Mouse (Mus musculus): ENCODE measurements around the gene Shc3. TPM values are rescaled to one million over a fixed set of nuclear protein-coding genes. Genes with fewer than 3 reads are reported as not detected.

Shc3 gene
- polyA plus RNA-seq, 1 experiment from 2014 or later = 5.1 TPM

DNA sequence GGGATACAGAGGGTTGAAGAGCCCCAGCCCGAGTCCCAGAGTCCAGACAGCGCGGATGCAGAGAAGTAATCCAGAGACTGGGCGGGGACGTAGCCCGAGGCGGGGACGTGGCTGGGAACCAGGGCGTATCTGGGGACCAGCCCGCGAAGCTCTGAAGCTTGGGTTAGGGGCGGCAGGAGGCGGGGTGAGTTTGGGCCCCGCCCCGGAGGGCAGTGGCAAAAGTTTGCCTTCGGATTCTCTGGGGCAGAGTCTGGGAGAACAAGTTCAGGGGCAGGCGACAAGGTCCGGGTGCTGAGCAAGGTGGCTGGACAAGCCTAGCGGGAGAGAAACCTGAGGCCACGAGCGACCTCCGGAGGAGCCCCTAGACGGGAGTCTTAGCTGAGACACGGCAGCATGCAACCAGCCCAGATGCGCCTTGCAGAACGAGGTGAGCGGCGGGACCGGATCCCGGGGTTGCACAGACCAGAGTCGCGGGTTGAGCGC is 160.7 kb downstream of the Shc3 start, which contains the start of gene S1pr3:
S1pr3 (plus strand) TSS at position 121 of the 483 bp plus-strand sequence.
- H3K9me3 ChIP-seq (replicated peaks) = no peaks in the 10 kb centered on the region
- under 1% methylated on average over 33 of the region's 33 CpGs for WGBS
- peaks cover 23% of the 10 kb centered on the region for H3K4me1 ChIP-seq
- ATAC-seq (ENCODE audit: low FRiP score) = peak; percentile 77
- peak within 1 kb of the TSS; percentile 57 for H3K9ac ChIP-seq
- 0 out of 2 replicates have a peak within 1 kb of the TSS, but pooled peaks have one; percentile 44 for H3K27ac ChIP-seq
- peak within 1 kb of the TSS; percentile 63 for H3K4me2 ChIP-seq (replicated peaks)
- H3K36me3 ChIP-seq = no peaks in the 10 kb centered on the region
- peaks cover 27% of the 10 kb centered on the region for H3K27me3 ChIP-seq
- H3K4me3 ChIP-seq = peak within 1 kb of the TSS; percentile 44

DNA sequence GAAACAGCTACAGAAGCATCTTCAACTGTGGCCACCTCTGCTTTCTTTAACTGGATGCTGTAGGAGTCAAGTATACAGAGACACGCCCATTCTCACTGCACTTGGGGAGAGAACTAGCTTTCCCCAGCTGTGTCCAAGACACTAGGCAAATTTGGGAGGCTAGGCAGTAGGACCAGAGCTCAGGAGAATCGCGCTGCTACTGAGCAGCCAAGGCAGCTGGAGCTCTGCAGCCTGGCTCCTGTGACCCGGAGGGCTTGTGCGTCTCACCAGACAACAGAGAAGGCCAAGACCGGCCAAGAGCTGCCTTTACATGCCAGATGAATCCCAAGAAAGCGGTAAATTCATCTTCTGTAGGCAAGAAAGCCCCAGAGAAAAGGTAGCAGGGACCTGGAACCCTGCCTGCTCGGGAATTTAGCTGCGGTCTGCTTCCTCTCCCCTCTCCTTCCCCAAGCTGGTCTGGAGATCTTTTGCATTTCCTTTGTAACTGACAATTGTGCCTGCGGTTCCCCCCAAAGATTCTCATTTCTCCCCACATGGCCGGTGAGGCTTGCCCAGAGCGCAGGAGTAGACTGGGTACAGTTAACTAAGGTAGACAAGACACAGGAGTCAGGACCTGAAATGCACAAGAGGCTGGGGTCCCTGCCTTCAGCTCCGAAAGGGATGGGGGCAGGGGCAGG is 161.5 kb downstream of the Shc3 start:
- H3K9me3 ChIP-seq (replicated peaks) = no peaks in the 10 kb centered on the region
- ATAC-seq (ENCODE audit: low FRiP score) = no peak
- H3K4me1 ChIP-seq = peaks cover 23% of the 10 kb centered on the region
- H3K4me3 ChIP-seq = peak overlapping the region; percentile 44; the same call in 1 of the 2 replicates
- no peaks in the 10 kb centered on the region for H3K36me3 ChIP-seq
- peaks cover 27% of the 10 kb centered on the region for H3K27me3 ChIP-seq
- peak overlapping the region; percentile 63 for H3K4me2 ChIP-seq (replicated peaks)
- no peak overlapping the region for H3K27ac ChIP-seq
- H3K9ac ChIP-seq = no peak overlapping the region
- 24% methylated on average over 13 of the region's 13 CpGs for WGBS

DNA sequence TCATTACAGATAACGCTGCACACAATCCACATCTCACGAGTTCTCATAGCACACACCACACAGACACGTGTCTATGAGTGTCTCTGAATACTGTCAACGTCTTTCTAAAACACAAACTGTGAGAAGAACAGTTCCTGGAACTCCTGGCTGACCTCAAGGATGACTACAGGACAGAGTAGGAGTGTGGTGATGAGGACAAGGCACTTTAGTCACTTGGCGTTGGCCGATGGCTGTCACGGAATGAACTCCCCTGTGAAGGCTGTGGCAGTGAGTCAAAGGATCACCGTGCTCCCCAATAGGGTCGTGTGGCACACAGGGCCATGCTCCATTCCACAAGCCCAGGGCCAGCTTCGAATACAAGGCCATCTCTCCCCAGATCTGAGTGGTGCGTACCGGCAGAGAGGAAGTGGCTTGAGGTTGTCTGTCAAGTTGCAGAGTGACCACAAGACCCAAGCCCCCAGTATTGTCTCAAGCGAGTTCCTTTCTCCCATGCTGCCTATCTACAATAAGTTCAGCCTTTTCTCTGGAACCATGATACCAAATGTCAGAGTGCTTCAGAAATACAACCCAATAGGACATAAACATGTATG is 163.4 kb downstream of the Shc3 start:
- 92% methylated on average over 13 of the region's 13 CpGs for WGBS
- Histone ChIP-seq H3K27ac (no peak overlapping the region), H3K9ac (no peak overlapping the region), H3K4me1 (peaks cover 22% of the 10 kb centered on the region), H3K4me3 (no peak overlapping the region), H3K27me3 (peaks cover 27% of the 10 kb centered on the region), H3K36me3 (no peaks in the 10 kb centered on the region), H3K9me3 (replicated peaks) (no peaks in the 10 kb centered on the region), H3K4me2 (replicated peaks) (no peak overlapping the region)
- no peak for ATAC-seq (ENCODE audit: low FRiP score)

DNA sequence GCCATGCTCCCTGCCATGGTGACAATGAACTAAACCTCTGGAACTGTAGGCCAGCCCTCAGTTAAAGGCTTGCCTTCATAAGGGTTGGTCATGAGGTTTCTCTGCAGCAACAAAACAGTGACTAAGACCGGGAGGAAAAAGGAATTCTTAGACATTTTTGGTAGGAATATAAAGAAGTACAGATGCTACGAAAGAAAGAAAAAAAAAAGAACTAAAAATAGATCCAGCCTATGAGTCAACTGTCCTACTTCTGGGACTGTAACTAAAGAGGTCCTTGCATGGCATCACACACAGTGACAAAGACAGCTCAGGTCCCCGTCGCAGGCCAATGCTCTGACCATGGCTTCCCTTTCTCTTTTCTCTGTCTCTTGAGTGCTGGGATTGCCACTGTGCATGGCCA is 164.7 kb downstream of the Shc3 start:
- no peaks in the 10 kb centered on the region for H3K36me3 ChIP-seq
- no peak overlapping the region for H3K27ac ChIP-seq
- no peaks in the 10 kb centered on the region for H3K9me3 ChIP-seq (replicated peaks)
- peaks cover 28% of the 10 kb centered on the region for H3K4me1 ChIP-seq
- no peak overlapping the region for H3K4me2 ChIP-seq (replicated peaks)
- no peak overlapping the region for H3K4me3 ChIP-seq
- no peak overlapping the region for H3K9ac ChIP-seq
- ATAC-seq (ENCODE audit: low FRiP score) = no peak
- H3K27me3 ChIP-seq = peaks cover 21% of the 10 kb centered on the region
- 80% methylated on average over 4 of the region's 4 CpGs for WGBS

DNA sequence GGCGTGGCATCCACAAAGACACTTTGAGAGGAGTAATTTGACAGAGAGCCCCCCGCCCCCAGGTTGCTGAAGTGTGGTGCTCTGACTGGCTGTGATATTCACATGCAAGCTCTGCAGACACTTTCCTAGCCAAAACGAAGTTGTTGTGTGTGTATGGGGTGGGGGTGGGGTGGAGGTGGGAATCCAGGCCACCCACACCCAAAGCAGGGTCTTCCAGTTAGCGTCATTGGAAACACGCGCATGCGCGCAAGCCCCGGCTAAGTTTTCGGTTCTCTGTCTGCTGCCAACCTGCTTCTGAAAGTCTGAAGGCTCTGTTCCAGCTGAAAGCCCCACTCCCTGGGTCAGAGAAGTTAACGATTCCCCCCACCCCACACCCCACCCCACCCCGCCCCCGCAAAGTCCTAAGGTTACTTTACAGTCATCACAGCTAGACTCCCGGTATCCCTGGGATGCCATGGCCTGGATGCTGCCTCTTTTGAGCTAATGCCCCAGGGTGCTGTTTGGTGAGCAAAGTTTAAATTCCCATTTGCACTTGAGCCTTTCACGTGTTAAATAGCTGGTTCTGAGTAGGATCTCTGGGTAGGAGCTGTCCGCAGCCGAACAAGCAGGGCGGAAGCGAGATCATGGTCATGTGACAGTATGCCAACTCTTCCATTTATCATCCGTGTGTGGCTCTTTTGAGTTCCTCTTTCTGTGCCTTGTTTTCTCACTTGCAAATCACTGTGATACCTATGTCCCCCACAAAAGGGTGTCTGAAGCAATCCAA is 168.3 kb downstream of the Shc3 start:
- H3K27ac ChIP-seq = no peak overlapping the region
- no peaks in the 10 kb centered on the region for H3K36me3 ChIP-seq
- H3K9ac ChIP-seq = peak overlapping the region; percentile 41
- no peaks in the 10 kb centered on the region for H3K9me3 ChIP-seq (replicated peaks)
- WGBS = 8% methylated on average over 20 of the region's 20 CpGs
- peak; percentile 72 for ATAC-seq (ENCODE audit: low FRiP score)
- peak overlapping the region; percentile 66 for H3K4me2 ChIP-seq (replicated peaks)
- no peaks in the 10 kb centered on the region for H3K27me3 ChIP-seq
- peaks cover 12% of the 10 kb centered on the region for H3K4me1 ChIP-seq
- H3K4me3 ChIP-seq = peak overlapping the region; percentile 38

DNA sequence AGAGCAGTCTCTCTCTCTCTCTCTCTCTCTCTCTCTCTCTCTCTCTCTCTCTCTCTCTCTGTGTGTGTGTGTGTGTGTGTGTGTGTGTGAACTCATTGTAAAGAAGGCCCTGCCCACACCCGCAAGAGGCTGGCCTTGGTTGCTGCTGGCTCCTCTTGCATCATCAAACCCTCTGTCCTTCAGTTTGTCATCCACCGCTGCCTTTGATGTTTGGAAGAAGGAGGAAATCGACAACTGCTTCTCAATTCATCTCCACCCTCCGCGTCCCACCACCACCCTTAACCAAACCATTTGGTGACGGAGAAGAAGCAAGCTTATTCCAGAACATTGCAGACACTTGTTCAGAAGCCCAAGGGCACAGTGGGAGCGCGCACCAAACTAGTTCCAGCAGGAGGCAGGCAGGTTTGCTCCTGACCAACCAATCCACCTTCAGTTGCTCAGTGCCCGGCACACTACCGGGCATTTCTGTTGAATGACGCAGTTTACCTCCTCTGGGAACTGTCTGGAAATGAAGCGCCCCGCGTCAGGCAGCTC is 169.0 kb downstream of the Shc3 start:
- Histone ChIP-seq H3K36me3 (no peaks in the 10 kb centered on the region), H3K27me3 (no peaks in the 10 kb centered on the region), H3K4me3 (peak overlapping the region; percentile 38), H3K4me2 (replicated peaks) (peak overlapping the region; percentile 66), H3K9ac (peak overlapping the region; percentile 41), H3K4me1 (peaks cover 12% of the 10 kb centered on the region), H3K27ac (no peak overlapping the region), H3K9me3 (replicated peaks) (peaks cover 4% of the 10 kb centered on the region)
- 26% methylated on average over 14 of the region's 14 CpGs for WGBS
- ATAC-seq (ENCODE audit: low FRiP score) = peak; percentile 53; the same call in 1 of the 2 replicates

DNA sequence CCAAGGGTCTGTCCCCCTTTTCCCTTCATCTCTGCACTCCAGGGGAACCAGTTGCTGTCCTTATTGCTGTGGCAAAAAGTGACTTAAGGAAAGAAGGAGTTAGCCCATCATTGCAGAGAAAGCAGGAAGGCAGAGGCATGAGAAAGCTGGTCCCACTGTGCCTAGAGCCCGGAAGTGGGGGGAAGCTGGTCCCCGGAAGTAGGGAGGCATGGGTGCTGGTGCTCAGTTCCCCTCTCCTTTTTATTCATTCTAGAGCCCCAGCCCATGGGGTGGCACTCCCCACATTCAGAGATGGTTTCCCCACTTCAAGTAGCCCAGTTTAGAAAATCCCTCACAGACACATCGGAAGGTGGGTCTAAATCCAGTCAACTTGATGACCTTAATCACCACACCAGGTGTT is 169.7 kb downstream of the Shc3 start:
- no peak overlapping the region for H3K4me2 ChIP-seq (replicated peaks)
- no peak overlapping the region for H3K4me3 ChIP-seq
- peaks cover 9% of the 10 kb centered on the region for H3K9me3 ChIP-seq (replicated peaks)
- no peak overlapping the region for H3K27ac ChIP-seq
- peaks cover 12% of the 10 kb centered on the region for H3K4me1 ChIP-seq
- H3K36me3 ChIP-seq = 0 out of 2 replicates have a peak, but pooled peaks cover 4% of the 10 kb centered on the region
- no peak for ATAC-seq (ENCODE audit: low FRiP score)
- H3K9ac ChIP-seq = no peak overlapping the region
- no peaks in the 10 kb centered on the region for H3K27me3 ChIP-seq
- WGBS = 93% methylated on average over 3 of the region's 3 CpGs

DNA sequence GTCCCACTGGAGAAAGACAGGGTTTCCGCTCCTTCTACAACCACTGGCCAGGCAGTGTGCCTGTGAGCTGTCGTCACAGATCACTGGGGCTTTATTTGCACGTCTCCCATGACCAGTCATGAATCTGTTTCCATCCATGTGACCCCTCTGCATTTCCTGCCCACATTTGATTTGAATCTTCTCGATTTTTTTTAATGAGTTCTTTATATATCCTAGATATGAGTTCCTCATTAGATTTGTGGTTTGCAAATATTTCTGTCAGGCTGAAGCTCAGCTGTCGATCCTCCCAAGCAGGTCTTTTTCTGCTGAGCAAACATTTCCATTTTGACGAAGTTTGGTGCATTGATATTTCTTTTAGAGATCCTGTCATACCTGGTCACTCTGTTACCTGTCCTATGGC is 171.4 kb downstream of the Shc3 start:
- H3K9me3 ChIP-seq (replicated peaks) = peaks cover 9% of the 10 kb centered on the region
- H3K4me1 ChIP-seq = peaks cover 12% of the 10 kb centered on the region
- H3K4me2 ChIP-seq (replicated peaks) = no peak overlapping the region
- no peaks in the 10 kb centered on the region for H3K27me3 ChIP-seq
- no peak for ATAC-seq (ENCODE audit: low FRiP score)
- 0 out of 2 replicates have a peak, but pooled peaks cover 4% of the 10 kb centered on the region for H3K36me3 ChIP-seq
- no peak overlapping the region for H3K4me3 ChIP-seq
- no peak overlapping the region for H3K9ac ChIP-seq
- no peak overlapping the region for H3K27ac ChIP-seq
- WGBS = 86% methylated on average over 6 of the region's 6 CpGs

DNA sequence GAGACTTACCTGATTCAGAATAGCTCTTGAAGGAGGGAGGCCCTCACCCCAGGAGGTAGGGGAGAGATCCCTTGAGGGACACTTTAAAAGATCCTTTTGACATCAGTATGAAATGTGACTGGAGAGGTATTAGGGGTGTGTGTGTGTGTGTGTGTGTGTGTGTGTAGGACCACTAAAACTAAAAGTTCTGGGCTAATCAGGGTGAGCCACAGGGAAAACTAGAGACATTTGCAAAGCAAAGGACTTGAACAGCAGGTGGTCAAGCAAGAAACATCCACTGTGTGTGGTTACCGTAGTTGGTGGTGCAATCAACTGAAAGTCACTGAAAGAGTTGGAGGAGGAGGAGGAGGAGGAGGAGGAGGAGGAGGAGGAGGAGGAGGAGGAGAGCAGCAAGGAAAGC is 177.0 kb downstream of the Shc3 start:
- Histone ChIP-seq H3K4me1 (0 out of 2 replicates have a peak, but pooled peaks cover 6% of the 10 kb centered on the region), H3K9ac (no peak overlapping the region), H3K27ac (no peak overlapping the region), H3K36me3 (0 out of 2 replicates have a peak, but pooled peaks cover 4% of the 10 kb centered on the region), H3K27me3 (no peaks in the 10 kb centered on the region), H3K4me3 (no peak overlapping the region), H3K4me2 (replicated peaks) (no peak overlapping the region), H3K9me3 (replicated peaks) (peaks cover 9% of the 10 kb centered on the region)
- WGBS = no CpG with 5 or more reads among the region's 1 CpGs
- no peak for ATAC-seq (ENCODE audit: low FRiP score)

DNA sequence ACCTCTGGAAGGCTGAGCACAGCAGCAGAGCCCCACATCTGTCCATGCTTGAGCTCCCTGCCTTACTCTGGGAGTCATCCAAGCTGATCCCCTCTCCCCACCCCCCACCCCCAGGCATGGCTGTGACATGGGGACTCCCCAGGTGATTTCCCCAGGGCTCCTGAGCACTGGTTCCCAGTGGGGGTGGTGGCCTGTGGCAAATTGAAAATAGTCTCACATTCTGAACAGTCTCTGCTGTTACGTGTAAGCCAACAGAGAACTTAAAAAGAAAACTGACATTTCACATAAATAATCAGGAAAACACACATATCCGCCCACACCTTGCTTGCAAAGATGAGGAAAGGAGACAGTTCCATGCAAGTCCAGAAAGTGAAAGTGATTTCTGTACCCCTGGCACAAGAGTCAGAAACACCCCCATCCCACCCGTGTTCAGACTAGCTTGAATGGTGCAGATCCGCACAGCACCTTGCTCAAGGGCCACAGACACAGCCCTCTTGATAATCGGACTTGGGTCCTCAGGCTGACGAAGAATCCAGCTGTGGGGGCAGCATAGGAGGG is 177.8 kb downstream of the Shc3 start:
- WGBS = 87% methylated on average over 6 of the region's 6 CpGs
- H3K4me1 ChIP-seq = 0 out of 2 replicates have a peak, but pooled peaks cover 6% of the 10 kb centered on the region
- peaks cover 9% of the 10 kb centered on the region for H3K9me3 ChIP-seq (replicated peaks)
- no peak overlapping the region for H3K27ac ChIP-seq
- no peak overlapping the region for H3K4me3 ChIP-seq
- H3K4me2 ChIP-seq (replicated peaks) = no peak overlapping the region
- no peaks in the 10 kb centered on the region for H3K27me3 ChIP-seq
- no peak for ATAC-seq (ENCODE audit: low FRiP score)
- H3K36me3 ChIP-seq = 0 out of 2 replicates have a peak, but pooled peaks cover 4% of the 10 kb centered on the region
- no peak overlapping the region for H3K9ac ChIP-seq

DNA sequence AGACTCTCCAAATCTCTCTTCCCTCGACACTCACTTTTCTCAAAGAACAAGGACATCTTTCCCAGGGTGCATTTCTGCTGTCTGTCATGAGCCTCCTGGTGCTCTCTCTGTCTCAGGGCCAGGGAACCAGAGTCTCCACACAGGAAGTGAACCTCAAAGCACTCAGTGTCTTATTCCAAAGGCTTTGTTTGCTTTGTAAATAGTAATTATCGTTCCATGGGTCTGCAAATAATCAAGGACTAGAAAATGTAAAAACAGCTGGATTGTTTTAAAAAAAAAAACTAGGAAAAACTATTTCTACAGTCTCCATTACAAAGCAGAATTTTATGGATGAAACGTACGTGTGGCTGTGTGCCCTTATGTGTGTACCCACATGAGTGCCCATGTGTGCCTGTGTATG is 178.8 kb downstream of the Shc3 start:
- Histone ChIP-seq H3K27ac (no peak overlapping the region), H3K9me3 (replicated peaks) (peaks cover 6% of the 10 kb centered on the region), H3K4me1 (0 out of 2 replicates have a peak, but pooled peaks cover 6% of the 10 kb centered on the region), H3K27me3 (no peaks in the 10 kb centered on the region), H3K4me3 (no peak overlapping the region), H3K9ac (no peak overlapping the region), H3K36me3 (0 out of 2 replicates have a peak, but pooled peaks cover 4% of the 10 kb centered on the region), H3K4me2 (replicated peaks) (no peak overlapping the region)
- 70% methylated on average over 4 of the region's 4 CpGs for WGBS
- no peak for ATAC-seq (ENCODE audit: low FRiP score)
